Mouse (Mus musculus) myocyte (in vitro differentiated cells): ENCODE measurements around the gene Rnf6. TPM values are rescaled to one million over a fixed set of nuclear protein-coding genes. Genes with fewer than 3 reads are reported as not detected.
"Not testable (repeated sequence)": the region's sequence is repeated elsewhere in the genome, so short reads cannot be mapped to it uniquely, and the experiment has no call there.

Experiments used
- H3K27me3 ChIP-seq: one replicate; pipeline ENCODE4 v1.6.1; 2011; ENCODE audit not compliant: control insufficient read depth, insufficient read depth, insufficient read length
- H3K36me3 ChIP-seq: one replicate; pipeline ENCODE4 v1.6.1; 2011; ENCODE audit not compliant: control insufficient read depth, insufficient read depth
- H3K4me2 ChIP-seq: one replicate; pipeline ENCODE4 v1.6.1; 2011; ENCODE audit warnings: low read depth, control low read depth
- H3K4me3 ChIP-seq: one replicate; pipeline ENCODE4 v1.5.1; 2011; ENCODE audit warnings: mild to moderate bottlenecking, control low read depth, moderate library complexity
- H3K79me2 ChIP-seq: one replicate; pipeline ENCODE4 v1.6.1; 2011; ENCODE audit not compliant: control insufficient read depth, insufficient read depth
- H3ac ChIP-seq: one replicate; pipeline ENCODE4 v1.6.1; 2011; ENCODE audit not compliant: control insufficient read depth, insufficient read length
- CEBPB ChIP-seq: IDR thresholded peaks from 2 replicates; pipeline ENCODE4 v1.6.1; 2011; ENCODE audit warnings: mild to moderate bottlenecking, moderate library complexity; ENCODE audit not compliant: poor library complexity, insufficient read depth, severe bottlenecking
- E2F4 ChIP-seq: IDR thresholded peaks from one replicate; pipeline ENCODE4 v1.6.1; 2011; ENCODE audit warnings: mild to moderate bottlenecking, control low read depth, moderate library complexity; ENCODE audit not compliant: insufficient read depth
- MAX ChIP-seq: IDR thresholded peaks from one replicate; pipeline ENCODE4 v1.6.1; 2011; ENCODE audit warnings: low read depth, mild to moderate bottlenecking, control low read depth
- MYOD1 ChIP-seq, 3 experiments: IDR thresholded peaks; one replicate each; pipeline ENCODE4 v1.6.1; 2011; ENCODE audit warnings: control low read depth in 2 of 3, low read depth in 2 of 3, mild to moderate bottlenecking in 2 of 3, moderate library complexity in 1 of 3; ENCODE audit not compliant: insufficient read length in 2 of 3, control insufficient read depth in 1 of 3
- MYOG ChIP-seq, 3 experiments: IDR thresholded peaks; one replicate each; pipeline ENCODE4 v1.6.1; 2011; ENCODE audit warnings: control low read depth in 2 of 3, low read depth in 2 of 3, mild to moderate bottlenecking in 2 of 3; ENCODE audit not compliant: insufficient read length in 2 of 3, control insufficient read depth in 1 of 3, insufficient read depth in 1 of 3
- POLR2A ChIP-seq: IDR thresholded peaks from one replicate; pipeline ENCODE4 v1.6.1; 2011; ENCODE audit warnings: low read depth, mild to moderate bottlenecking, control low read depth, moderate library complexity; ENCODE audit not compliant: insufficient read length
- POLR2AphosphoS2 ChIP-seq: IDR thresholded peaks from one replicate; pipeline ENCODE4 v1.6.1; 2011; ENCODE audit warnings: low read depth, control low read depth; ENCODE audit not compliant: insufficient read length
- REST ChIP-seq: IDR thresholded peaks from one replicate; pipeline ENCODE4 v1.6.1; 2011; ENCODE audit warnings: mild to moderate bottlenecking, control low read depth, moderate library complexity; ENCODE audit not compliant: insufficient read depth, insufficient read length
- SRF ChIP-seq: IDR thresholded peaks from one replicate; pipeline ENCODE4 v1.6.1; 2011; ENCODE audit warnings: low read depth; ENCODE audit not compliant: control insufficient read depth, insufficient read length
- TCF12 ChIP-seq: IDR thresholded peaks from one replicate; pipeline ENCODE4 v1.6.1; 2011; ENCODE audit warnings: mild to moderate bottlenecking, control low read depth; ENCODE audit not compliant: poor library complexity, insufficient read depth, severe bottlenecking
- TCF3 ChIP-seq: IDR thresholded peaks from one replicate; pipeline ENCODE4 v1.6.1; 2011; ENCODE audit warnings: low read depth, control low read depth; ENCODE audit not compliant: insufficient read length
- USF1 ChIP-seq: IDR thresholded peaks from one replicate; pipeline ENCODE4 v1.6.1; 2011; ENCODE audit warnings: low read depth, mild to moderate bottlenecking, control low read depth, moderate library complexity
- polyA plus RNA-seq: library from polyadenylated mRNA; unstranded; fragments of >200 nt; fragmentation: generic; extraction: Trizol; gene quantifications from one replicate; pipeline ENCODE4 v1.2.1, GENCODE M21; 2012; ENCODE audit warnings: missing spikeins

Gene Rnf6
- polyA plus RNA-seq, 1 experiment: 17.2 TPM

- Histone ChIP-seq H3K27me3 (no peaks in the 10 kb centered on the region), H3K4me3 (no peak overlapping the region), H3K4me2 (no peak overlapping the region), H3K79me2 (no peaks in the 10 kb centered on the region), H3ac (no peak overlapping the region), H3K36me3 (no peaks in the 10 kb centered on the region)
- TF ChIP-seq SRF (no peak), USF1 (no peak), POLR2A (no peak), E2F4 (no peak), MYOG (IDR thresholded peaks at IDR 0.05; ENCODE audit: control insufficient read depth in 1 of 3, insufficient read depth in 1 of 3, insufficient read length in 2 of 3, low read depth in 2 of 3) (no peak), TCF3 (no peak), MYOD1 (IDR thresholded peaks at IDR 0.05; ENCODE audit: control insufficient read depth in 1 of 3, insufficient read length in 2 of 3, low read depth in 2 of 3) (no peak), CEBPB (no peak), MAX (no peak), REST (no peak), TCF12 (no peak), POLR2AphosphoS2 (no peak)
Measured at GRCm38 (mm10) chr5:146190501-146191269, 30.7 kb downstream of the Rnf6 start.

- TF ChIP-seq CEBPB (no peak), USF1 (no peak), TCF3 (no peak), MYOD1 (IDR thresholded peaks at IDR 0.05; ENCODE audit: control insufficient read depth in 1 of 3, insufficient read length in 2 of 3, low read depth in 2 of 3) (no peak), E2F4 (no peak)
- H3ac ChIP-seq: no peak overlapping the region
- H3K79me2 ChIP-seq: no peaks in the 10 kb centered on the region
- H3K36me3 ChIP-seq: no peaks in the 10 kb centered on the region
- H3K27me3 ChIP-seq: no peaks in the 10 kb centered on the region
- no peak overlapping the region for H3K4me3 ChIP-seq
- no peak overlapping the region for H3K4me2 ChIP-seq
Measured at GRCm38 (mm10) chr5:146190093-146190492, 31.3 kb downstream of the Rnf6 start.

- no peaks in the 10 kb centered on the region for H3K27me3 ChIP-seq
- no peaks in the 10 kb centered on the region for H3K79me2 ChIP-seq
- H3K4me3 ChIP-seq: no peak overlapping the region
- no peak overlapping the region for H3K4me2 ChIP-seq
- H3ac ChIP-seq: no peak overlapping the region
- TF ChIP-seq POLR2A: no peak
- TF ChIP-seq CEBPB: no peak
- TF ChIP-seq MAX: no peak
- TF ChIP-seq TCF12: no peak
- TF ChIP-seq POLR2AphosphoS2: no peak
- TF ChIP-seq E2F4: no peak
- no peak for TF ChIP-seq USF1
- no peak for TF ChIP-seq MYOD1 (IDR thresholded peaks at IDR 0.05; ENCODE audit: control insufficient read depth in 1 of 3, insufficient read length in 2 of 3, low read depth in 2 of 3)
- TF ChIP-seq REST: no peak
- TF ChIP-seq MYOG (IDR thresholded peaks at IDR 0.05; ENCODE audit: control insufficient read depth in 1 of 3, insufficient read depth in 1 of 3, insufficient read length in 2 of 3, low read depth in 2 of 3): no peak
- no peak for TF ChIP-seq TCF3
- TF ChIP-seq SRF: no peak
- no peaks in the 10 kb centered on the region for H3K36me3 ChIP-seq
Measured at GRCm38 (mm10) chr5:146188712-146189111, 32.6 kb downstream of the Rnf6 start.

- no peaks in the 10 kb centered on the region for H3K36me3 ChIP-seq
- H3K4me3 ChIP-seq: no peak overlapping the region
- H3K79me2 ChIP-seq: no peaks in the 10 kb centered on the region
- no peak overlapping the region for H3ac ChIP-seq
- no peak overlapping the region for H3K4me2 ChIP-seq
- H3K27me3 ChIP-seq: no peaks in the 10 kb centered on the region
- no peak for TF ChIP-seq TCF12
- no peak for TF ChIP-seq REST
- no peak for TF ChIP-seq USF1
- no peak for TF ChIP-seq POLR2AphosphoS2
- no peak for TF ChIP-seq POLR2A
- no peak for TF ChIP-seq E2F4
- TF ChIP-seq SRF: no peak
- TF ChIP-seq MAX: no peak
- no peak for TF ChIP-seq TCF3
- no peak for TF ChIP-seq MYOD1 (IDR thresholded peaks at IDR 0.05; ENCODE audit: control insufficient read depth in 1 of 3, insufficient read length in 2 of 3, low read depth in 2 of 3)
- TF ChIP-seq CEBPB: no peak
- no peak for TF ChIP-seq MYOG (IDR thresholded peaks at IDR 0.05; ENCODE audit: control insufficient read depth in 1 of 3, insufficient read depth in 1 of 3, insufficient read length in 2 of 3, low read depth in 2 of 3)
Measured at GRCm38 (mm10) chr5:146188144-146188543, 33.2 kb downstream of the Rnf6 start.

GRCm38 (mm10) chr5:146187441-146187840, 33.9 kb downstream of the Rnf6 start:
- not testable (repeated sequence) for H3K36me3 ChIP-seq, H3K27me3 ChIP-seq

GRCm38 (mm10) chr5:146185204-146185603, 36.2 kb downstream of the Rnf6 start, which contains the start of gene 1700001J03Rik:
Gene 1700001J03Rik, minus strand, starts transcription at chr5:146185304.
- not testable (repeated sequence) for H3K79me2 ChIP-seq, H3K36me3 ChIP-seq, H3K27me3 ChIP-seq, H3K4me2 ChIP-seq, H3ac ChIP-seq, H3K4me3 ChIP-seq

More at GRCm38 (mm10) chr5:146187441-146187840, 33.9 kb downstream of the Rnf6 start:
- not testable (repeated sequence) for H3K4me2 ChIP-seq, H3K4me3 ChIP-seq, H3K79me2 ChIP-seq, H3ac ChIP-seq

GRCm38 (mm10) chr5:146172744-146173143, 48.6 kb downstream of the Rnf6 start:
- H3K4me2 ChIP-seq, H3K27me3 ChIP-seq, H3K36me3 ChIP-seq, H3K79me2 ChIP-seq, H3K4me3 ChIP-seq, H3ac ChIP-seq: not testable (repeated sequence)

- not testable (repeated sequence) for H3K4me3 ChIP-seq, H3K36me3 ChIP-seq, H3ac ChIP-seq, H3K27me3 ChIP-seq, H3K4me2 ChIP-seq, H3K79me2 ChIP-seq
Measured at GRCm38 (mm10) chr5:146170621-146171020, 50.7 kb downstream of the Rnf6 start, which contains the start of gene Gm6309. Gene Gm6309, minus strand, starts transcription at chr5:146170721.
